Comparison of ENCODE assay signal across 8 mouse cellular contexts in genomic region chr8:111597310-111597709, GRCm38 (mm10). TPM values are rescaled to one million over a fixed set of nuclear protein-coding genes. Genes with fewer than 3 reads are reported as not detected.
A peak's percentile ranks its signal among the peaks of the same experiment; 100 is the strongest.
DNase-seq lines count a peak whose midpoint lies in the region; ATAC-seq and TF ChIP-seq lines count a peak whose summit lies in the region.

No protein-coding gene starts in this region.

- TF ChIP-seq POLR2A in embryonic fibroblast, embryonic 13.5 days (IDR thresholded peaks at IDR 0.05; ENCODE audit: low read depth, low read length) = no peak

- DNase-seq in midbrain, embryonic 14.5 days = no peak
- DNase-seq in right cerebral cortex, postnatal 25 days = no peak
- DNase-seq in right cerebral cortex, postnatal 10 days (ENCODE audit: low spot score in 2 of 2) = no peak
- no peak for DNase-seq in midbrain, embryonic 10.5 days (ENCODE audit: low spot score)

- 78% methylated on average over 1 of the region's 1 CpGs for WGBS in midbrain, embryonic 14.5 days
- 72% methylated on average over 1 of the region's 1 CpGs for WGBS in midbrain, embryonic 15.5 days
- WGBS in kidney, embryonic 14.5 days = 8% methylated on average over 1 of the region's 1 CpGs
- WGBS in stomach, embryonic 14.5 days = 5% methylated on average over 1 of the region's 1 CpGs
- 82% methylated on average over 1 of the region's 1 CpGs for WGBS in midbrain, embryonic 10.5 days

- H3K4me1 ChIP-seq in midbrain, embryonic 14.5 days (ENCODE audit: control insufficient read depth, insufficient read depth, low read length) = peaks cover 37% of the 10 kb centered on the region
- peaks cover 51% of the 10 kb centered on the region for H3K4me1 ChIP-seq in midbrain, embryonic 15.5 days
- H3K4me1 ChIP-seq in embryonic fibroblast, embryonic 13.5 days (ENCODE audit: control insufficient read depth, insufficient read depth, low read length) = peaks cover 19% of the 10 kb centered on the region
- H3K4me1 ChIP-seq in kidney, embryonic 14.5 days (ENCODE audit: control insufficient read depth, insufficient read depth, low read length) = peaks cover 32% of the 10 kb centered on the region
- H3K4me1 ChIP-seq in stomach, embryonic 14.5 days (ENCODE audit: control insufficient read depth, insufficient read depth, low read length) = peaks cover 31% of the 10 kb centered on the region
- peaks cover 42% of the 10 kb centered on the region for H3K4me1 ChIP-seq in midbrain, embryonic 10.5 days

- H3K27ac ChIP-seq in midbrain, embryonic 14.5 days (replicated peaks; ENCODE audit: low read depth, low read length) = peak overlapping the region; percentile 6; the same call in 1 of the 2 replicates
- no peak overlapping the region for H3K27ac ChIP-seq in midbrain, embryonic 15.5 days
- peak overlapping the region; percentile 79 for H3K27ac ChIP-seq in embryonic fibroblast, embryonic 13.5 days (ENCODE audit: insufficient read depth, low read length)
- peak overlapping the region; percentile 71; the same call in 1 of the 2 replicates for H3K27ac ChIP-seq in kidney, embryonic 14.5 days (ENCODE audit: low read depth, low read length)
- peak overlapping the region; percentile 66; the same call in 1 of the 2 replicates for H3K27ac ChIP-seq in stomach, embryonic 14.5 days (ENCODE audit: low read length)
- H3K27ac ChIP-seq in midbrain, embryonic 10.5 days (replicated peaks) = no peak overlapping the region

- no peaks in the 10 kb centered on the region for H3K9me3 ChIP-seq in midbrain, embryonic 14.5 days (ENCODE audit: control insufficient read depth, low read length)
- no peaks in the 10 kb centered on the region for H3K9me3 ChIP-seq in midbrain, embryonic 15.5 days
- no peaks in the 10 kb centered on the region for H3K9me3 ChIP-seq in kidney, embryonic 14.5 days (ENCODE audit: control insufficient read depth, low read length)
- H3K9me3 ChIP-seq in stomach, embryonic 14.5 days (ENCODE audit: control insufficient read depth, low read depth, low read length) = no peaks in the 10 kb centered on the region
- no peaks in the 10 kb centered on the region for H3K9me3 ChIP-seq in midbrain, embryonic 10.5 days (replicated peaks)

- no peaks in the 10 kb centered on the region for H3K36me3 ChIP-seq in midbrain, embryonic 14.5 days (ENCODE audit: control insufficient read depth, insufficient read depth, low read length)
- H3K36me3 ChIP-seq in midbrain, embryonic 15.5 days (replicated peaks) = no peaks in the 10 kb centered on the region
- no peaks in the 10 kb centered on the region; the same call in 1 of the 2 replicates for H3K36me3 ChIP-seq in kidney, embryonic 14.5 days (ENCODE audit: control insufficient read depth, insufficient read depth, low read length)
- no peaks in the 10 kb centered on the region for H3K36me3 ChIP-seq in stomach, embryonic 14.5 days (ENCODE audit: control insufficient read depth, insufficient read depth, low read length)
- no peaks in the 10 kb centered on the region for H3K36me3 ChIP-seq in midbrain, embryonic 10.5 days

- H3K9ac ChIP-seq in midbrain, embryonic 14.5 days (replicated peaks; ENCODE audit: low read length) = no peak overlapping the region
- H3K9ac ChIP-seq in midbrain, embryonic 15.5 days = no peak overlapping the region
- no peak overlapping the region; the same call in 1 of the 2 replicates for H3K9ac ChIP-seq in kidney, embryonic 14.5 days (ENCODE audit: low read depth, low read length)
- no peak overlapping the region for H3K9ac ChIP-seq in stomach, embryonic 14.5 days (replicated peaks; ENCODE audit: low read depth, low read length)

- ATAC-seq in midbrain, embryonic 14.5 days (ENCODE audit: low FRiP score, low TSS enrichment) = no peak
- no peak for ATAC-seq in midbrain, embryonic 15.5 days (replicated peaks)
- ATAC-seq in kidney, embryonic 14.5 days (ENCODE audit: low FRiP score, low TSS enrichment) = peak; percentile 74
- peak; percentile 47; the same call in 1 of the 2 replicates for ATAC-seq in stomach, embryonic 14.5 days (ENCODE audit: insufficient number of reproducible peaks, insufficient read depth, low FRiP score, low read depth)

- no peaks in the 10 kb centered on the region for H3K27me3 ChIP-seq in midbrain, embryonic 14.5 days (ENCODE audit: control insufficient read depth, insufficient read depth, low read length)
- H3K27me3 ChIP-seq in midbrain, embryonic 15.5 days (replicated peaks) = no peaks in the 10 kb centered on the region
- no peaks in the 10 kb centered on the region for H3K27me3 ChIP-seq in kidney, embryonic 14.5 days (ENCODE audit: control insufficient read depth, insufficient read depth, low read length)
- no peaks in the 10 kb centered on the region for H3K27me3 ChIP-seq in stomach, embryonic 14.5 days (ENCODE audit: control insufficient read depth, insufficient read depth, low read length)
- no peaks in the 10 kb centered on the region for H3K27me3 ChIP-seq in midbrain, embryonic 10.5 days (ENCODE audit: low read depth, poor library complexity, severe bottlenecking)

- no peak overlapping the region for H3K4me2 ChIP-seq in midbrain, embryonic 14.5 days (ENCODE audit: low read length)
- no peak overlapping the region for H3K4me2 ChIP-seq in midbrain, embryonic 15.5 days
- no peak overlapping the region for H3K4me2 ChIP-seq in kidney, embryonic 14.5 days (replicated peaks; ENCODE audit: low read depth, low read length)
- H3K4me2 ChIP-seq in stomach, embryonic 14.5 days (replicated peaks; ENCODE audit: low read depth, low read length) = no peak overlapping the region

- H3K4me3 ChIP-seq in midbrain, embryonic 14.5 days (replicated peaks; ENCODE audit: low read depth, low read length) = no peak overlapping the region
- H3K4me3 ChIP-seq in midbrain, embryonic 15.5 days = no peak overlapping the region
- H3K4me3 ChIP-seq in embryonic fibroblast, embryonic 13.5 days (ENCODE audit: insufficient read depth, low read length) = no peak overlapping the region
- no peak overlapping the region for H3K4me3 ChIP-seq in kidney, embryonic 14.5 days (ENCODE audit: low read length)
- no peak overlapping the region for H3K4me3 ChIP-seq in stomach, embryonic 14.5 days (ENCODE audit: low read depth, low read length)
- no peak overlapping the region for H3K4me3 ChIP-seq in midbrain, embryonic 10.5 days

- TF ChIP-seq CTCF in embryonic fibroblast, embryonic 13.5 days (IDR thresholded peaks at IDR 0.05; ENCODE audit: borderline replicate concordance, insufficient read depth, low read length) = no peak

RNA-seq across cellular contexts. Expression of gene Ldhd, which starts 32.9 kb away (rescaled TPM):
- 0.45 and 0.69 TPM in 2 replicates for polyA plus RNA-seq in midbrain, embryonic 14.5 days (2014; fragmentation: Nextera tagmentation; extraction: Ambion mirVana)
- 0.71 and 0.82 TPM in 2 replicates for polyA plus RNA-seq in midbrain, embryonic 15.5 days (2015; fragmentation: Nextera tagmentation; extraction: Ambion mirVana)
- 0.46 and 0.53 TPM in 2 replicates for polyA plus RNA-seq in embryonic fibroblast, embryonic 13.5 days (2011; ENCODE audit: insufficient read length, low read depth, missing spikeins)
- polyA plus RNA-seq in kidney, embryonic 14.5 days (2014; fragmentation: Nextera tagmentation; extraction: Ambion mirVana) = 0.53 and 0.99 TPM in 2 replicates
- polyA plus RNA-seq in stomach, embryonic 14.5 days (2014; fragmentation: Nextera tagmentation; extraction: Ambion mirVana) = 1.3 and 1.5 TPM in 2 replicates
- 0.09 and 0.12 TPM in 2 replicates for polyA plus RNA-seq in midbrain, embryonic 10.5 days (2016; fragmentation: Nextera tagmentation; extraction: Ambion mirVana)

RNA-seq across cellular contexts. Expression of gene Zfp1, which starts 45.9 kb away (rescaled TPM):
- 27.3 and 33.8 TPM in 2 replicates for polyA plus RNA-seq in midbrain, embryonic 14.5 days (2014; fragmentation: Nextera tagmentation; extraction: Ambion mirVana)
- 29.1 and 30.0 TPM in 2 replicates for polyA plus RNA-seq in midbrain, embryonic 15.5 days (2015; fragmentation: Nextera tagmentation; extraction: Ambion mirVana)
- 7.2 and 11.7 TPM in 2 replicates for polyA plus RNA-seq in embryonic fibroblast, embryonic 13.5 days (2011; ENCODE audit: insufficient read length, low read depth, missing spikeins)
- 23.3 and 24.8 TPM in 2 replicates for polyA plus RNA-seq in kidney, embryonic 14.5 days (2014; fragmentation: Nextera tagmentation; extraction: Ambion mirVana)
- 26.3 and 26.7 TPM in 2 replicates for polyA plus RNA-seq in stomach, embryonic 14.5 days (2014; fragmentation: Nextera tagmentation; extraction: Ambion mirVana)
- polyA plus RNA-seq in midbrain, embryonic 10.5 days (2016; fragmentation: Nextera tagmentation; extraction: Ambion mirVana) = 22.2 and 22.4 TPM in 2 replicates

Comparison
In these comparisons a context has a peak if more than half of its experiments do, and no peak if none do; other contexts are left out.
1. H3K27ac ChIP-seq: peak in midbrain, embryonic 14.5 days (single experiment), embryonic fibroblast, embryonic 13.5 days (single experiment), kidney, embryonic 14.5 days (single experiment) and stomach, embryonic 14.5 days (single experiment); none in midbrain, embryonic 15.5 days (single experiment) and midbrain, embryonic 10.5 days (single experiment).
2. ATAC-seq: peak in kidney, embryonic 14.5 days (single experiment) and stomach, embryonic 14.5 days (single experiment); none in midbrain, embryonic 14.5 days (single experiment) and midbrain, embryonic 15.5 days (single experiment).